Comparison of ENCODE assay signal across 23 mouse cellular contexts in genomic region chr2:59231514-59231913, GRCm38 (mm10).
A peak's percentile ranks its signal among the peaks of the same experiment; 100 is the strongest.
DNase-seq lines count a peak whose midpoint lies in the region; ATAC-seq and TF ChIP-seq lines count a peak whose summit lies in the region.
"Had no signal": no experiment of that assay in that cellular context is flagged by ENCODE, and none has a peak within 500 bp of the region (broad histone marks: within the 10 kb centered on the region; RNA-seq: fewer than 3 reads in every experiment).

No protein-coding gene starts in this region.

- intact Hi-C loops in heart, adult 2 months (cut with DNase I) = loop anchor here (5.0 kb wide), 1 partner anchor 69 kb away; the partner anchor contains the start of genes Ccdc148 and Pkp4

- no peak overlapping the region for H3K9ac ChIP-seq in heart, adult 2 months (ENCODE audit: low read depth, low read length)
- H3K9ac ChIP-seq in stomach, embryonic 16.5 days (ENCODE audit: low read length) = no peak overlapping the region
- H3K9ac ChIP-seq in stomach, postnatal 0 days (ENCODE audit: low read length) = no peak overlapping the region
- H3K9ac ChIP-seq: lung, embryonic 14.5 days; midbrain, embryonic 15.5 days had no signal

- H3K4me2 ChIP-seq in stomach, embryonic 16.5 days (ENCODE audit: low read depth, low read length) = no peak overlapping the region
- no peak overlapping the region for H3K4me2 ChIP-seq in stomach, postnatal 0 days (replicated peaks; ENCODE audit: low read depth)
- H3K4me2 ChIP-seq: lung, embryonic 14.5 days; midbrain, embryonic 15.5 days had no signal

- no peak for TF ChIP-seq CTCF in heart, adult 2 months (IDR thresholded peaks at IDR 0.05)
- TF ChIP-seq CTCF in stomach, postnatal 0 days (IDR thresholded peaks at IDR 0.05; ENCODE audit: low read depth) = no peak

- TF ChIP-seq EP300 in heart, adult 2 months (IDR thresholded peaks at IDR 0.05; ENCODE audit: insufficient read depth, low read depth, low read length) = peak; percentile 51; the same call in 1 of the 2 replicates
- no peak for TF ChIP-seq EP300 in stomach, postnatal 0 days (optimal IDR thresholded peaks at IDR 0.05)

- H3K27me3 ChIP-seq in heart, adult 2 months (ENCODE audit: control insufficient read depth, insufficient read depth, low read length) = no peaks in the 10 kb centered on the region
- H3K27me3 ChIP-seq in stomach, embryonic 16.5 days (ENCODE audit: control insufficient read depth, insufficient read depth, low read length) = no peaks in the 10 kb centered on the region
- no peaks in the 10 kb centered on the region for H3K27me3 ChIP-seq in stomach, postnatal 0 days (ENCODE audit: control insufficient read depth, insufficient read depth, low read length)
- H3K27me3 ChIP-seq: CH12.LX; midbrain, embryonic 15.5 days; Patski had no signal

- H3K4me3 ChIP-seq in heart, adult 2 months = no peak overlapping the region
- no peak overlapping the region for H3K4me3 ChIP-seq in stomach, embryonic 16.5 days (replicated peaks; ENCODE audit: low read length)
- H3K4me3 ChIP-seq in stomach, postnatal 0 days (ENCODE audit: low read depth, low read length) = no peak overlapping the region
- H3K4me3 ChIP-seq: erythroblast, embryonic 14.5 days; midbrain, embryonic 15.5 days had no signal

- peaks cover 10% of the 10 kb centered on the region for H3K36me3 ChIP-seq in heart, adult 2 months (ENCODE audit: control insufficient read depth, insufficient read depth, low read length)
- H3K36me3 ChIP-seq in stomach, embryonic 16.5 days (ENCODE audit: control insufficient read depth, insufficient read depth, low read length) = no peaks in the 10 kb centered on the region
- no peaks in the 10 kb centered on the region for H3K36me3 ChIP-seq in stomach, postnatal 0 days (ENCODE audit: control insufficient read depth, insufficient read depth, low read length)
- H3K36me3 ChIP-seq: midbrain, embryonic 15.5 days had no signal

- ATAC-seq in stomach, embryonic 16.5 days (ENCODE audit: insufficient read depth, low FRiP score) = 0 out of 2 replicates have a peak, but pooled peaks have one; percentile 19
- no peak for ATAC-seq in stomach, postnatal 0 days (ENCODE audit: low FRiP score, low TSS enrichment)
- peak; percentile 96 to 98 for ATAC-seq in hematopoietic stem cell, adult 5-6 weeks (replicated peaks in 1 of 2; ENCODE audit: insufficient read depth in 1 of 2, low FRiP score in 2 of 2, low TSS enrichment in 1 of 2, low read depth in 1 of 2, poor library complexity in 2 of 2, severe bottlenecking in 2 of 2)
- ATAC-seq: forebrain, embryonic 14.5 days; hindbrain, postnatal 0 days; midbrain, embryonic 15.5 days; Patski had no signal

- 54% methylated on average over 5 of the region's 5 CpGs for WGBS in heart, adult 2 months
- 80% methylated on average over 5 of the region's 5 CpGs for WGBS in stomach, embryonic 16.5 days
- 89% methylated on average over 5 of the region's 5 CpGs for WGBS in stomach, postnatal 0 days

- no peaks in the 10 kb centered on the region for H3K9me3 ChIP-seq in stomach, embryonic 16.5 days (replicated peaks; ENCODE audit: control insufficient read depth, low read length)
- no peaks in the 10 kb centered on the region for H3K9me3 ChIP-seq in stomach, postnatal 0 days (ENCODE audit: control insufficient read depth, low read length)
- H3K9me3 ChIP-seq: midbrain, embryonic 15.5 days had no signal

- peaks cover 7% of the 10 kb centered on the region for H3K4me1 ChIP-seq in heart, adult 2 months (ENCODE audit: control insufficient read depth, insufficient read depth, low read length)
- H3K4me1 ChIP-seq in stomach, embryonic 16.5 days (ENCODE audit: control insufficient read depth, insufficient read depth, low read length) = peaks cover 2% of the 10 kb centered on the region; the same call in 1 of the 2 replicates
- H3K4me1 ChIP-seq in stomach, postnatal 0 days (replicated peaks; ENCODE audit: control insufficient read depth, insufficient read depth) = no peaks in the 10 kb centered on the region
- H3K4me1 ChIP-seq: midbrain, embryonic 15.5 days had no signal

- H3K79me2 ChIP-seq in heart, adult 2 months (replicated peaks; ENCODE audit: control insufficient read depth, insufficient read depth, low read length) = no peaks in the 10 kb centered on the region

- DNase-seq in heart, adult 2 months = no peak
- no peak for DNase-seq in heart, adult 18-20 months
- no peak for DNase-seq in stomach, postnatal 0 days (ENCODE audit: low spot score)
- no peak for DNase-seq in cerebellum, adult 8-10 months
- no peak for DNase-seq in thymus, postnatal 10 days (ENCODE audit: low spot score in 2 of 2)
- DNase-seq in retina, postnatal 1 day = no peak
- DNase-seq: cerebellum, postnatal 25 days; heart, postnatal 36 days; kidney, adult 8-10 months; kidney, postnatal 4 days; layer of hippocampus, postnatal 36 days; liver; lung, embryonic 14.5 days; lung, postnatal 4 days; thymus, postnatal 36 days had no signal

- no peak for TF ChIP-seq POLR2A in heart, adult 2 months (IDR thresholded peaks at IDR 0.05; ENCODE audit: insufficient read depth, low read depth, low read length)

- H3K27ac ChIP-seq in heart, adult 2 months = no peak overlapping the region
- H3K27ac ChIP-seq in stomach, embryonic 16.5 days (ENCODE audit: low read length) = no peak overlapping the region
- H3K27ac ChIP-seq in stomach, postnatal 0 days (replicated peaks) = no peak overlapping the region
- H3K27ac ChIP-seq: hindbrain, postnatal 0 days; midbrain, embryonic 15.5 days had no signal
